Mouse (Mus musculus): Measurements from ENCODE around the gene Srarp. TPM values are rescaled to one million over a fixed set of nuclear protein-coding genes. Genes with fewer than 3 reads are reported as not detected.

The Srarp gene
- polyA plus RNA-seq, 1 experiment from 2014 or later: not detected

GRCm38 (mm10) chr4:141394751-141395150 is 41.2 kb downstream of the Srarp start:
- no peak for ATAC-seq (ENCODE audit: low FRiP score)
- H3K9me3 ChIP-seq: no peaks in the 10 kb centered on the region
- H3K4me3 ChIP-seq (replicated peaks): no peak overlapping the region
- H3K4me1 ChIP-seq: peaks cover 4% of the 10 kb centered on the region
- no peak overlapping the region for H3K27ac ChIP-seq
- peaks cover 36% of the 10 kb centered on the region; the same call in 1 of the 2 replicates for H3K27me3 ChIP-seq
- 22% methylated on average over 16 of the region's 16 CpGs for WGBS
- H3K4me2 ChIP-seq: peak overlapping the region; percentile 19; the same call in 1 of the 2 replicates
- no peaks in the 10 kb centered on the region for H3K36me3 ChIP-seq (replicated peaks)
- no peak overlapping the region; the same call in 1 of the 2 replicates for H3K9ac ChIP-seq

GRCm38 (mm10) chr4:141391293-141391692 is 44.6 kb downstream of the Srarp start:
- H3K9me3 ChIP-seq: no peaks in the 10 kb centered on the region
- WGBS: 78% methylated on average over 12 of the region's 12 CpGs
- H3K9ac ChIP-seq: no peak overlapping the region

GRCm38 (mm10) chr4:141389366-141390150 is 46.3 kb downstream of the Srarp start:
- peaks cover 31% of the 10 kb centered on the region for H3K27me3 ChIP-seq
- H3K4me2 ChIP-seq: no peak overlapping the region
- no peak overlapping the region for H3K4me3 ChIP-seq (replicated peaks)
- no peaks in the 10 kb centered on the region for H3K36me3 ChIP-seq (replicated peaks)
- no peak overlapping the region for H3K9ac ChIP-seq
- H3K27ac ChIP-seq: no peak overlapping the region
- H3K9me3 ChIP-seq: no peaks in the 10 kb centered on the region
- H3K4me1 ChIP-seq: no peaks in the 10 kb centered on the region
- 74% methylated on average over 18 of the region's 18 CpGs for WGBS
- ATAC-seq (ENCODE audit: low FRiP score): no peak

More at GRCm38 (mm10) chr4:141391293-141391692, 44.6 kb downstream of the Srarp start:
- Histone ChIP-seq H3K4me1 (peaks cover 4% of the 10 kb centered on the region), H3K27me3 (peaks cover 28% of the 10 kb centered on the region; the same call in 1 of the 2 replicates), H3K4me3 (replicated peaks) (no peak overlapping the region), H3K4me2 (no peak overlapping the region), H3K36me3 (replicated peaks) (no peaks in the 10 kb centered on the region), H3K27ac (no peak overlapping the region)
- ATAC-seq (ENCODE audit: low FRiP score): no peak

GRCm38 (mm10) chr4:141387933-141388332 is 48.0 kb downstream of the Srarp start:
- Histone ChIP-seq H3K27ac (no peak overlapping the region), H3K36me3 (replicated peaks) (no peaks in the 10 kb centered on the region), H3K9ac (no peak overlapping the region; the same call in 1 of the 2 replicates), H3K27me3 (peaks cover 43% of the 10 kb centered on the region), H3K4me1 (peaks cover 4% of the 10 kb centered on the region; the same call in 1 of the 2 replicates), H3K4me3 (replicated peaks) (no peak overlapping the region), H3K4me2 (no peak overlapping the region), H3K9me3 (no peaks in the 10 kb centered on the region)
- 69% methylated on average over 5 of the region's 5 CpGs for WGBS
- ATAC-seq (ENCODE audit: low FRiP score): no peak

DNA sequence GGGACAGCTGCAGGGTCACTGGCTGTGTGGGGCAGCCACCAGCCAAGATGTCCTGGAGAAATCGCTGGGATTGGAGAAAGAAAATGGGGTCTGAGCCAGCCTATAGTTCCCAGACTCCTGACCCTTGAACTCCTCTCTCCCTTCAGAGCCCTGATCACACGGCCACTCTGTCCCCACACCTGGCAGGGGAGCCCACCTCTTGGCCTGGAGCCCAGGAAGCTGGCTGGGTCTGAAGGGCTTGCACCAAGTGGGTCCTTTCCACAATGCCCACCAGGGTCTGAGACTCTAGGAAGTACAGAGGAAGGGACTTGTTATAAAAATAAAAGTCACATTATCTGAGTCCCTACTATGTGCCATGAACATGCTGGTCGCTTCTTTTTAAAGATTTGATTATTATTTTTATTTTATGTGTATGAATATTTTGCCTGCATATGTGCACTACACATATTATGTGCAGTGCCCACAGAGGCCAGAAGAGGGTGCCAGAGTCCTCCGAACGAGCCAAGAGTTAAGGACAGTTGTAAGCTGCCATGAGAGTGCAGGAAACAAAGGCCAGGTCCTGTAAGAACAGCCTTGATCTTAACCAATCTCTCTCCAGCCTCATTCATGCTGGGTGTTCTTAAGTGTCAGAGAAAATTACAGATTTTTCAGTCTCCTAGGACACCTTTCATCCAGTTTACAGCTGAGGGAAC is 48.7 kb downstream of the Srarp start:
- peaks cover 44% of the 10 kb centered on the region for H3K27me3 ChIP-seq
- no peak overlapping the region for H3K4me3 ChIP-seq (replicated peaks)
- no peaks in the 10 kb centered on the region for H3K36me3 ChIP-seq (replicated peaks)
- no peak overlapping the region for H3K9ac ChIP-seq
- 17% methylated on average over 5 of the region's 5 CpGs for WGBS
- peaks cover 11% of the 10 kb centered on the region for H3K4me1 ChIP-seq
- ATAC-seq (ENCODE audit: low FRiP score): 0 out of 2 replicates have a peak, but pooled peaks have one; percentile 28
- no peaks in the 10 kb centered on the region for H3K9me3 ChIP-seq
- no peak overlapping the region for H3K27ac ChIP-seq
- H3K4me2 ChIP-seq: no peak overlapping the region

DNA sequence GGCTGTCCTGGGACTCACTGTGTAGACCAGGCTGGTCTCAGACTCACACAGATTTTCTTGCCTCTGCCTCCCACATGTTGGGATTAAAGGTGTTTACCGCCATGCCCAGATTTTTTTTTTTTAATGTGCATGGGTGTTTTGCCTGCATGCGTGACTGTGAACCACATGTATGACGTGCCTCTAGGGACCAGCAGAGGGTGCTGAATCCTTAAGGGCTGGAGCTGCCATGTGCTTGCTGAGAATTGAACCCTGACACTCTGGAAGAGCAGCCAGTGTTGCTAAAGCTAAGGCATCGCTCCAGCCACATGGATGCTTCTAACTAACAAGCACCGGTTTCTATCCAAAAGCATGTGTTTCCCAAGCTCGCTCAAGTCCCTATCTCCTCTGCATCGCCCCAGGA is 49.8 kb downstream of the Srarp start:
- no peak for ATAC-seq (ENCODE audit: low FRiP score)
- no peaks in the 10 kb centered on the region for H3K36me3 ChIP-seq (replicated peaks)
- WGBS: 74% methylated on average over 7 of the region's 7 CpGs
- no peak overlapping the region for H3K27ac ChIP-seq
- no peak overlapping the region for H3K4me3 ChIP-seq (replicated peaks)
- no peak overlapping the region for H3K4me2 ChIP-seq
- H3K4me1 ChIP-seq: peaks cover 13% of the 10 kb centered on the region
- H3K9me3 ChIP-seq: no peaks in the 10 kb centered on the region
- no peak overlapping the region for H3K9ac ChIP-seq
- H3K27me3 ChIP-seq: peaks cover 49% of the 10 kb centered on the region

DNA sequence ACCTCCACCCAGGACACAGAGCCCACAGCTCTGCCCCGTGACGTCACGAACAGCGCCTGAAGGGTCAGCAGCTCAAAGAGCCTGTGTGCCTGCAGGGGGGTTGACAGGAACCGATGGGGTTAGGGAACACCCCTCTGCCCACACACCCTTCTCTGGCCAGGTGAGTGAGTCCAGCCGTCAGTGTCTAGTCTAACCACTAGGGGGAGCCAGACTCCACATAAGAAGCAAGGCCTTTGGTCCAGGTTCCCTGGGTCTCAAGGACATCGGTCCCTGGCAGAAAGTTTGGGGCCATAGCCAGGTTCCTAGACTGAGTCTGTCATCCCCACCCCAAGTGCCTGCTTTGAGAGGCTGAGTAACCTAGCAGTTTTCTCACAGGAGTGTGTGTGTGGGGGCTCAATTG is 50.6 kb downstream of the Srarp start:
- ATAC-seq (ENCODE audit: low FRiP score): 0 out of 2 replicates have a peak, but pooled peaks have one; percentile 36
- Histone ChIP-seq H3K27ac (no peak overlapping the region), H3K4me2 (no peak overlapping the region), H3K4me1 (peaks cover 13% of the 10 kb centered on the region), H3K9me3 (no peaks in the 10 kb centered on the region), H3K27me3 (peaks cover 57% of the 10 kb centered on the region), H3K9ac (no peak overlapping the region), H3K4me3 (replicated peaks) (no peak overlapping the region), H3K36me3 (replicated peaks) (no peaks in the 10 kb centered on the region)
- WGBS: 2% methylated on average over 7 of the region's 7 CpGs

Other genes with a start within 250 kb of the Srarp start
- gene Rsg1, start 222.1 kb downstream of the Srarp start, polyA plus RNA-seq (2016; fragmentation: Nextera tagmentation; extraction: Ambion mirVana): 6.5 and 7.0 TPM in 2 replicates
- gene Arhgef19, start 196.6 kb downstream of the Srarp start, polyA plus RNA-seq (2016; fragmentation: Nextera tagmentation; extraction: Ambion mirVana): 1.9 and 2.6 TPM in 2 replicates
- 1.9 and 2.0 TPM in 2 replicates for gene Epha2, start 134.9 kb downstream of the Srarp start, polyA plus RNA-seq (2016; fragmentation: Nextera tagmentation; extraction: Ambion mirVana)
- 1.00 and 1.1 TPM in 2 replicates for gene Fam131c, start 67.9 kb downstream of the Srarp start, polyA plus RNA-seq (2016; fragmentation: Nextera tagmentation; extraction: Ambion mirVana)
- not detected in 2 replicates for gene Clcnka, start 37.4 kb downstream of the Srarp start, polyA plus RNA-seq (2016; fragmentation: Nextera tagmentation; extraction: Ambion mirVana)
- not detected in 2 replicates for gene Clcnkb, start 20.1 kb downstream of the Srarp start, polyA plus RNA-seq (2016; fragmentation: Nextera tagmentation; extraction: Ambion mirVana)
- gene Hspb7, start 15.3 kb downstream of the Srarp start, polyA plus RNA-seq (2016; fragmentation: Nextera tagmentation; extraction: Ambion mirVana): not detected in 2 replicates
- 58.6 and 61.2 TPM in 2 replicates for gene Zbtb17, start 8.5 kb upstream of the Srarp start, polyA plus RNA-seq (2016; fragmentation: Nextera tagmentation; extraction: Ambion mirVana)
- 20.3 and 20.9 TPM in 2 replicates for gene Spen, start 102.5 kb upstream of the Srarp start, polyA plus RNA-seq (2016; fragmentation: Nextera tagmentation; extraction: Ambion mirVana)
- 17.3 and 19.8 TPM in 2 replicates for gene Fblim1, start 170.0 kb upstream of the Srarp start, polyA plus RNA-seq (2016; fragmentation: Nextera tagmentation; extraction: Ambion mirVana)
- 0.09 and 0.33 TPM in 2 replicates for gene Tmem82, start 182.5 kb upstream of the Srarp start, polyA plus RNA-seq (2016; fragmentation: Nextera tagmentation; extraction: Ambion mirVana)
- gene Slc25a34, start 187.7 kb upstream of the Srarp start, polyA plus RNA-seq (2016; fragmentation: Nextera tagmentation; extraction: Ambion mirVana): not detected in 2 replicates
- gene Plekhm2, start 228.8 kb upstream of the Srarp start, polyA plus RNA-seq (2016; fragmentation: Nextera tagmentation; extraction: Ambion mirVana): 5.2 and 6.6 TPM in 2 replicates
- gene Rsc1a1, start 249.5 kb upstream of the Srarp start, polyA plus RNA-seq (2016; fragmentation: Nextera tagmentation; extraction: Ambion mirVana): 0.31 and 1.0 TPM in 2 replicates

Data from forebrain, embryonic 12.5 days (tissue).